Mouse (Mus musculus): ENCODE results near the gene Hspbap1.
A peak's percentile ranks its signal among the peaks of the same experiment; 100 is the strongest.

The Hspbap1 gene

GRCm38 (mm10) chr16:35769878-35770657, at the start of gene Hspbap1:
TSS of gene Hspbap1 (plus strand) at chr16:35770375.
- peak; percentile 94 to 97 for DNase-seq

GRCm38 (mm10) chr16:35724561-35724960, 45.6 kb upstream of the Hspbap1 start:
- no peak for DNase-seq

- DNase-seq = no peak
These were observed 43.6 kb upstream of the Hspbap1 start for GRCm38 (mm10) chr16:35726601-35727000.

- no peak for DNase-seq
These were observed 40.9 kb upstream of the Hspbap1 start for GRCm38 (mm10) chr16:35729151-35729738.

GRCm38 (mm10) chr16:35732096-35732495, 38.1 kb upstream of the Hspbap1 start:
- DNase-seq = peak; percentile 33 to 45

- DNase-seq = peak; percentile 73 to 84
These were observed 36.1 kb upstream of the Hspbap1 start for GRCm38 (mm10) chr16:35734038-35734437.

- no peak for DNase-seq
These were observed 31.9 kb upstream of the Hspbap1 start for GRCm38 (mm10) chr16:35738096-35738767.

- no peak for DNase-seq
These were observed 30.6 kb upstream of the Hspbap1 start for GRCm38 (mm10) chr16:35739548-35739947.

- no peak for DNase-seq
These were observed 29.8 kb upstream of the Hspbap1 start for GRCm38 (mm10) chr16:35740357-35740756.

GRCm38 (mm10) chr16:35740943-35741342, 29.2 kb upstream of the Hspbap1 start:
- DNase-seq = no peak

- DNase-seq = no peak
These were observed 28.6 kb upstream of the Hspbap1 start for GRCm38 (mm10) chr16:35741621-35742020.

GRCm38 (mm10) chr16:35742251-35742937, 27.8 kb upstream of the Hspbap1 start:
- DNase-seq = no peak

GRCm38 (mm10) chr16:35747417-35748236, 22.5 kb upstream of the Hspbap1 start:
- DNase-seq = peak; percentile 37 to 48

- DNase-seq = no peak
These were observed 22.0 kb upstream of the Hspbap1 start for GRCm38 (mm10) chr16:35748237-35748603.

- no peak for DNase-seq
These were observed 20.8 kb upstream of the Hspbap1 start for GRCm38 (mm10) chr16:35749385-35749784.

GRCm38 (mm10) chr16:35751841-35752240, 18.3 kb upstream of the Hspbap1 start:
- DNase-seq = no peak

- DNase-seq = no peak
These were observed 16.2 kb upstream of the Hspbap1 start for GRCm38 (mm10) chr16:35753926-35754325.

GRCm38 (mm10) chr16:35755502-35756334, 14.5 kb upstream of the Hspbap1 start:
- DNase-seq = no peak

- no peak for DNase-seq
These were observed 13.5 kb upstream of the Hspbap1 start for GRCm38 (mm10) chr16:35756697-35757096.

GRCm38 (mm10) chr16:35759401-35759800, 10.8 kb upstream of the Hspbap1 start:
- DNase-seq = no peak

- no peak for DNase-seq
These were observed 6.4 kb upstream of the Hspbap1 start for GRCm38 (mm10) chr16:35763590-35764296.

Measured in cerebellum, postnatal 25 days (tissue).